Mouse (Mus musculus) kidney, adult 9 months (tissue): ENCODE data around the gene Zfp988.
"Not testable (repeated sequence)": the region's sequence is repeated elsewhere in the genome, so short reads cannot be mapped to it uniquely, and the experiment has no call there.

Experiments used
- DNase-seq: peaks from one replicate; pipeline ENCODE4 v3.0.0; 2022

Zfp988 gene

DNA sequence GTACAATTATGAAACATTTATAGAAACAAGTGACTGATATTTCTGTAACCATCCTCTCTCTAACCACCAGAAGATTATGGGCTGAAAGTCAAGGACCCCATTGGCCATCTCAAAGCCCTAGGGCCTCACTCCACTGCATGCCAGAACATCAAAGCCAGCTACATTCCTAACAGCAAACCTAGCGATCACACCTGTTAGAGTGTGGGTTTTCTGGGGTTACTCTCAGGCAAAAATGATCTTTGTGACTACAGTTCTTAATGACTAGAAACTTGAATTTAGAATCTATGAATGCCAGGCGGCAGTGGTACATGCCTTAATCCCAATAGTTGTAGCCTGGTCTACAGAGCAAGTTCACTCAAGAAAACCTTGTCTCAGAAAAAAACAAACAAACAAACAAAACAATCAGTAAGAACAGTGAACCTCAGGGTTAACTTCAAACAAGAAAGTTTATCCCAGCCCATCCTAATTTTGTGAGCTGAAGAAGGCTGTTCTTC, 39.6 kb downstream of the Zfp988 start:
- not testable (repeated sequence) for DNase-seq

DNA sequence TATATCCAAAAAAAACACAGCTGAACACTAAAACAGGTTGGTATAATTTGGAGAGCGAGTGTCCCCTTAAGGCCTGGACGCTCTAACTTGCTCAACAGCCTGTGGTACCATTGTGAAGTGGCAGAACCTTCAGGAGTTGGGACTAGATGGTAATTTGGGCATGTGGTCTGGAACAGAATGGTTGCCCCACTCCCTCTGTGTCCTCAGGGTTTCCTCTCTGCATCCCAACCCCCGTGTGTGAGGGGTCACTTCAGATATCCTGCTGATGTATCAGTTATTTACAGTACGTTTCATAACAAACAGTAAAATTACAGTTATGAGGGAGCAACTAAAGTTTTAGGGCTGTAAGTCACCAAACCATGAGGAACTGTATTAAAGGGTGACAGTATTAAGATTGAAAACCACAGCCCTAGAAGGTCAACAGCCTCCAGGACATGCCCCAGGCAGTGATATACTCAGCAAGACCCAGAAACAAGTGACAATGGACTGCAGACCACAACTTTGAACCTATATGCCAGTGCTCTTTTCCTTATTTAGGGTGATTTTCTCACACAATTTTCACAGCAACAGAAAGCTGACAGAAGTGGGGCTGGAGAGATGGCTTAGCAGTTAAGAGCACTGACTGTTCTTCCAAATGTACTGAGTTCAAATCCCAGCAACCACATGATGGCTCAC, 41.0 kb downstream of the Zfp988 start:
- DNase-seq, result not testable (repeated sequence)

DNA sequence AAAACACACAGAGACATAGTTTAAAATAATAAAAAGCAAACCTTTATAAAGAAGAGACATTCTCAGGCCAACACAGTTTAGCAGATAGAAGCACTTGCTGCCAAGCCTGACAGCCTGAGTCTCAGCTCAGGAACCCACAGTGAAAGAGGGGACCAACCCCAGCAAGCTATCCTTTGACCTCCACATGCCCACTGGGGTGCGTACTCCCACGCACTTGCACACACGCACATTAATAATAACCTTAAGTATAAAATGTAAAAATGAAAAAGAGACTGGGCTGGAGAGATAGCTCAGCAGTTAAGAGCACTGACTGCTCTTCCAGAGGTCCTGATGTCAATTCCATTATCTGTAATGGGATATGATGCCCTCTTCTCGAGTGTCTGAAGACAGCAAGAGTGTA, 41.8 kb downstream of the Zfp988 start:
- not testable (repeated sequence) for DNase-seq

DNA sequence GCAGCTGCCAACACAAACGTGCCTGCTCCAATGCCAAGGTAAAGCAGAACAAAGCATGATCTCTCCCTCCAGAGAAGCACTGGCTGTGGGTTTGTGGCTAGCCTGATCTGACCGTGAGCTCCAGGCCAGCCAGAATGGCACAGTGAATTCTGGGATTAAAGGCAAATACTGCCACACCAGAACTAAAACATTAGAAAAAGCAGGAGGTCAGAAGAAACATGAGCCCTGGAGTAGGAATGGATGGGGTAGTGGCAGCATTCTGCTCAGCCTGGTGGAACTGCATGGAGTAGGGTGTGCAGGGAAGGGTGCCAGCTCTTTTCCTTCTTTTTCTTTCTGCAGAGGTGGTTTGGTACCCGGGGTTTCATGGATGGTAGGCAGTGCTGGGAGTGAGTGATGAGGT, 42.4 kb downstream of the Zfp988 start:
- DNase-seq, result not testable (repeated sequence)

DNA sequence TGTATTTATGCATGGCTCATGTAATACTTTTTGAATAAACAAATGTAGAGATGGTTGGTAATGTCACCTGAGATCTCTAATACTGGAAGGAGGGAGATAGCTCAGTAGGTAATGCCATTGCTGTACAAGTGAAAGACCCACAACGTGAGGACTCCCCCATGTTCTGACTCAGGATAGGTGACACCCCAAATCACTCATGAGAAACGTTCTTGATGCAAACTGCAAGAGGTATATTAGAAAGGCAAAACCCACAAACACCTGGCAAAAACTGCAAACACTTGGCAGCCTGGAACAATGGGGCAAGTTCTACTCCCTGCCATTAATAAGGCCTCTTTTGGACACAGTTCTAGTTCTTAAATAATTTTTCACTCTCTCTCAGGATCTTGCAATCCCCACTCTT, 42.9 kb downstream of the Zfp988 start:
- not testable (repeated sequence) for DNase-seq

DNA sequence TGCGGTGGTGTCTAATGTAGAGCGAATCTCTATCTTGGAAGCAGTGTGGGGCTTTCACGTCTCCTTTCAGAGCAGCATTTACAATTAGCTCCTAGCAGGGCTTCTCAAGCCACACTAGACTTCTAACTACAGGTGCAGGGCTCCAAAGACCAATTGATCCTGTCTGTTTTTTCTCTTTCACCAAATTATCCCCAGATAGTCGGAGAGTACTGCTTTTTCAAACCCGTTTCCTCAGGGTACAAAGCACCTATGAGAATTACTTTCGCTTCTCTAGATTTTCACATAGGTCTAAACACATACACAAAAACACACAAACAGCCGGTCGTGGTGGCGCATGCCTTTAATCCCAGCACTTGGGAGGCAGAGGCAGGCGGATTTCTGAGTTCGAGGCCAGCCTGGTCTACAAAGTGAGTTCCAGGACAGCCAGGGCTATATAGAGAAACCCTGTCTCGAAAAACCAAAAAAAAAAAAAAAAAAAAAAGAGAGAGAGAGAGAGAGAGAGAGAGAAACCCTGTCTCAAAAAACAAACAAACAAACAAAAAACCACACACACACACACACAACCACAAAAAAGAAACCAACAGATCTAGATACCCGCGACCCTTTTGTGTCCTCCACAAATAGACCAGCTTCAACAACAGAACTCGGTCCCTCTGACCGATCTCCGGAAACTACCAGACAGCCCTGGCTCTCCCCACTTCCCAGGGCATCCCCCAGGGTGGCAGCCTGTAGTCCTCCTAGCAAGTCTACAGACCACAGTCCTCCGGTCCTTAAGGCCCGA, 43.6 kb downstream of the Zfp988 start:
- DNase-seq, result not testable (repeated sequence)

DNA sequence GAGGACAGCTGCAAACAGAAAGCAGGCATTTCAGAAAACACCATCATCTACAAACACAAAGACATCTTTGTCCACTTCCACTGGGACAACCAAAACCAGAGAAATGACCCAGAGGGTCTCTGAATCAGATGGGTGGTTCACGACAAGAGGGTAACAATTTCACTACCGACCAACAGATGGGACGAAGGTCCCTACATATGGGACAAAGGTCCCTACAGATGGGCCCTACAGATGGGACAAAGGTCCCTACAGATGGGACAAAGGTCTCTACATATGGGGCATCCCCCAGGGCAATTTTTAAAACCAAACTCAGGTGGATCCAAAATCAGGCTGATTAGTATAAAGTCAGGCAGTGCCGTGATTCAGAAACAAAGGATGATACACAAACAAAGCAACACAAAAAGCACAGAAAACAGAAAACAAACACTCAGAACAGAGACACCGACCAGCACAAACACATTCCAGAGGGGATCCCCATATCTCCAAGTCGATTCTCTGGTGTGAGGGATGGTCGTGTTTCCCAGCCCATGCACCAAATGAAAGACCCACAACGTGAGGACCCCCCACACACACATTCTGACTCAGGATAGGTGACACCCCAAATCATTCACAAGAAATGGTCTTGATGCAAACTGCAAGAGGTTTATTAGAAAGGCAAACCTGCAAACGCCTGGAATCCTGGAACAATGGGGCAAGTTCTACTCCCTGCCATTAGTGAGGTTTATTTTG, 44.4 kb downstream of the Zfp988 start:
- DNase-seq, result peak; percentile 4

DNA sequence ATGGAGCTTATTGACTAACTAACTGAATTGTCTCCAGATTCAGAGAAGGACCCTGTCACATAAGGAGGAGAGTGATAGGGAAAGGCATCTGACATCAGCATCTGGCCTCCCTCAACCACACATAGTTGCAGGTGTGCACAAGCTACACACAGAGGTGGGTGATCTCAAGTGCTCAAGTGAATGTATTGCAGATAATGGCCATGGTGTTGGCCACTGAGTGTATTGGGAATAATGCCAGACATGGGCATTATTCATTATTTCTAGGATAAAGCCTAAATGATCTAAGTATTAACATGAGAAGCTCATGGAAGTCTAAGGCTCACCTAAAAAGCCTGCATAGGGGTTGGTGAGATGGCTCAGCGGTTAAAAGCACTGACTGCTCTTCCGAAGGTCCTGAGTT, 45.1 kb downstream of the Zfp988 start:
- peak; percentile 4 for DNase-seq

DNA sequence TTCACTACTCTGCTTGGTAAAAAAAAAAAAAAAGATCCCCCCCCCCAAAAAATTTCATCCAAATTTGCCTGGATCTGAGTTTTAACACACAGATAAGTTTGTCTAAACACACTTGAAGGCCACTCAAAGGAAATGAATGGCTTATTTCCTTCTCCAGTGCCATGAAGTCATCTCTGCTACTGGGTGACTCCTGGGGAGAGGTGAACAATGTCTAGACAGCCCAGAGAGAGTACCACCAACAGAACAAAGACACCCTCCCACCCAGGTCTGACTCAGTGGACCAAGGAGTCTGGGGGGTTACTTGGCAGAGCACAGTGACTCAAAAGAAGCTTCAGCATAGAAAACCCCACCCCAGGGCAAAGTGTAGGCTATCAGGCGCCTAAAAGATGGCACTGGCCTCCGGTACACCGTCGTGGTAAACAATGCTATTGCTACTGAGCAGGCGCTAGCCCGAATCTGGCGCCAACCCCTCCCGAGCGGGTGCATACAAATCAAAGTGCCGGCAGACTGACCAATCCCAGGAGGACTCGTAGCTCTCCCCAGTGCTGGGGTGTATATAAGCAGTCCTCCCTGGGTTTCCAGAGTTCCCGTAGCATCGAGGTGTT, 46.0 kb downstream of the Zfp988 start:
- peak; percentile 1 for DNase-seq

DNA sequence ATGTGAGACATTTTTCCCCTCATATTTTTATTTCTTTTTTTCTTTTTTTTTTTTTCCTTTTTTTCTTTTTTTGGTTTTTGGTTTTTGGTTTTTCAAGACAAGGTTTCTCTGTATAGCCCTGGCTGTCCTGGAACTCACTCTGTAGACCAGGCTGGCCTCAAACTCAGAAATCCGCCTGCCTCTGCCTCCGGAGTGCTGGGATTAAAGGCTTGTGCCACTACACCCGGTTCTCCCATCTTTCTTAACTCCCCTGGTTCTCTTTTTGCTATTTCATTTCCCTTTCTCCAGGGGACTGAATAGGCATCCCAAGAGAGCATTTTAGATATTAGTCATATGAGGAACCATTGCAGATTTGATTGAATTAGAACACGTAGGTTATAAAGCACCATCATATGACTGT, 48.2 kb downstream of the Zfp988 start:
- not testable (repeated sequence) for DNase-seq

DNA sequence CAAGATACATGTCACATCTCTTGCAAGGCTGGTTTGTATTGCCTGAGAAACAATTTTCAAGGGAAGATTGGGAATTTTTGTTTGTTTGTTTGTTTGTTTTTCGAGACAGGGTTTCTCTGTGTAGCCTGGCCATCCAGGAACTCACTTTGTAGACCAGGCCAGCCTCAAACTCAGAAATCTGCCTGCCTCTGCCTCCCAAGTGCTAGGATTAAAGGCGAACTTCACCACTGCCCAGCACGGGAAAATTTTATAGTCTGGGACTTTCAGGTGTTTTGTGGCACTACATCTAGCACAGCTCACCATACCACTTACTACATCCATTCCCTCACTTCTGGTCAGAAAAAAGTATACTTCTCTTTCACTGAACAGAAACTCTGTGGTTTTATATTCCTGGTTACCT, 50.6 kb downstream of the Zfp988 start:
- DNase-seq, result not testable (repeated sequence)

DNA sequence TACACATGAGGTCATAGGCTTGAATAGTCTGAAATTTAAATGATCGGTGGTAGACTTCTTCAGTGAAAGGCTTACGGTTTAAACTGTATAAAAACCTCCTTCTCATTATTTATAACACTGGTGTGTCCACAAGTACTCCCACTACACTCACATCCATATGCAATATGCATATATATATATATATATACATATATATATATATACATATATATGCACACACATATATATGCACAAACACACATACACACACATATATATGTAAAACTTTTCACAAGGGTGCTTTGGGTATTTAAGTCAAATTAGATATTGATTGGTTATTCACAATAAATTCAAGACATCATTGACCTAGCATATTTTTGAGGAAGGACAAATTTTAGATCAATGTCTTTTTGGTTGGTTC, 51.7 kb downstream of the Zfp988 start:
- not testable (repeated sequence) for DNase-seq

DNA sequence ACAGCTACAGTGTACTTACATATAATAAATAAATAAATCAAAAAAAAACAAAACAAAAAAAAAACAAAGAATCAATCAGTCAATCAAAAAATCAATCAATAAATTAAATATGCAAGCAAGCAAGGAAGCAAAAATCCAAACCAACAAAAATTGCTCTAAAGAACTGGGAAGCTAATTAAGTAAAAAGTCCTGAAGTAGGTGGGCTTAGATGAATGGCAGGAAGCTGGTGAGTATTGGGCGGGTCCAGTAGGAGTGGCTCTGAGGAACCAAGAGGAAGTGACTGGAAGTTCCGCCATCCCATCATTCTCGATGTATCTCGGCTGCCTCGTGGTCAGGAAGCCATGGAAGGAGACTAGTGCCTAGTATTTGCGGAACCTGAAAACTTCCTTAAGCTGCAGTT, 55.5 kb downstream of the Zfp988 start, which contains the start of gene Zfp978:
Gene Zfp978, plus strand, starts transcription at position 301 of the 400 bp plus-strand sequence.
- not testable (repeated sequence) for DNase-seq

DNA sequence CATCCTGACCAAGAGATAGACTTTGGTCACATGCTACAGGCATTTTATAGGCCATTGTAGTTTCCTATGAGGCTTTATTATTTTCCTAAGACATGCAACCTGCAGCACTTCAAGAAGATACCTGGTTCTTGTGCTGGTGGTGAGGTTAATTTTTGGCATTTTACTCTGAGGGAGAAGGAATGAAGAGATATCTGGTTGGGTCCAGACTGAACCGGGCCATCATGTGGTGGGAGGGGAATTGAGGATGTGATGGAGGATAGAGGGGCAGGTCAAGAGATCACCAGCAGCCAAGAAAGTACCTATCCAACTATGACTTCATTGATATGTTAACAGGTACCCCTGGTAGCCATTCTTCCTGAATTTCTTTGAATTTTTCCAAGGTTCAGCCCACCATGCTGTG, 56.4 kb downstream of the Zfp988 start:
- DNase-seq, result not testable (repeated sequence)

DNA sequence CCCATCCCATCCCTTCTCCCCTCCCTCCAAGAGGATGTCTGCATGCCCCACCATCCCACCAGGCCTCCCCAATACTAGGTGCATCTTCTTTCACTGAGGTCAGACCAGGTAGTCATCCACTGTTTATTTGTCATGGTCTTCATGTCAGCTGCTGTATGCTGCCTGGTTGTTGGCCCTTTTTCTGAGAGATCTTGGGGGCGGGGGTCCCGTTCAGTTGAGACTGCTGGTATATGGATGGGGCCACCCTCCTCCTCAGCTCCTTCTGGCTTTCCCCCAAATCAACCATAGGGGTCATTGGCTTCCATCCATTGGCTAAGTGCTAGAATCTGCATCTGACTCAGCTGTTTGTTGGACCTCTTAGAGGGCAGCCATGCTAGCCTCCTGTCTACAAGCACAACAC, 64.1 kb downstream of the Zfp988 start:
- not testable (repeated sequence) for DNase-seq

DNA sequence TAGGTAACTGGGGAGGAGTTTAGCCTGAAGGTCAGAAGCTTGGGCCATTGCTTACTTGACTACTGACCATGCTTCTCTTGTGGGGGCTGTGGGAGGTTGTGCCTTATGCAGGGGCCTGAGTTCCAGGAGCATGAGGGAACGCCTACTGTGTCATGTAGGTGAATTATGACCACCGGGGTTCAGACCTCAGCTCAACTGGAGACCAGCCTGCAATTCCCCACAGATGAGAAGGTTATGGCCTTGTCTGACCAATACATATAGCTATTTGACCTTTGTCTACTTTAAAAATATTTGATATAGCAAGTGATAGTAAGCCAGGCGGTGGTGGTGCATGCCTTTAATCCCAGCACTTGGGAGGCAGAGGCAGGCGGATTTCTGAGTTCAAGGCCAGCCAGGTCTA, 77.7 kb downstream of the Zfp988 start:
- DNase-seq, result not testable (repeated sequence)
